Mouse (Mus musculus) hindbrain, embryonic 14.5 days (tissue): ENCODE results near the gene Ddx5. TPM values are rescaled to one million over a fixed set of nuclear protein-coding genes. Genes with fewer than 3 reads are reported as not detected.
A peak's percentile ranks its signal among the peaks of the same experiment; 100 is the strongest.

Experiments used
- ATAC-seq: fragments of 200-750 bp; cut with Nextera tagmentation; 2 replicates; pipeline ENCODE4 v1.8.0; 2017; ENCODE audit warnings: moderate number of reproducible peaks, mild to moderate bottlenecking, moderate TSS enrichment, moderate library complexity; ENCODE audit not compliant: low FRiP score
- DNase-seq: peaks from one replicate; pipeline ENCODE4 v3.0.0-alpha.2; 2015; ENCODE audit warnings: low spot score
- H3K27ac ChIP-seq: fragments of 300-500 bp; sonication (generic); 2 replicates; pipeline ENCODE4 v1.5.1; 2014; ENCODE audit warnings: mild to moderate bottlenecking, moderate library complexity
- H3K27me3 ChIP-seq: fragments of 300-500 bp; sonication (generic); 2 replicates; pipeline ENCODE4 v1.6.1; 2014; ENCODE audit warnings: mild to moderate bottlenecking, low read length, mixed read lengths; ENCODE audit not compliant: control insufficient read depth, insufficient read depth
- H3K36me3 ChIP-seq: fragments of 300-500 bp; sonication (generic); replicated peaks from 2 replicates; pipeline ENCODE4 v1.6.1; 2014; ENCODE audit not compliant: control insufficient read depth, insufficient read depth
- H3K4me1 ChIP-seq: fragments of 300-500 bp; sonication (generic); replicated peaks from 2 replicates; pipeline ENCODE4 v1.6.1; 2014; ENCODE audit warnings: antibody characterized with exemption, low read length, mixed read lengths; ENCODE audit not compliant: control insufficient read depth, insufficient read depth
- H3K4me2 ChIP-seq: fragments of 300-500 bp; sonication (generic); replicated peaks from 2 replicates; pipeline ENCODE4 v1.6.1; 2014; ENCODE audit warnings: mild to moderate bottlenecking, moderate library complexity
- H3K4me3 ChIP-seq: fragments of 300-500 bp; sonication (generic); replicated peaks from 2 replicates; pipeline ENCODE4 v1.5.1; 2014; ENCODE audit warnings: mild to moderate bottlenecking, low read length
- H3K9ac ChIP-seq: fragments of 300-500 bp; sonication (generic); 2 replicates; pipeline ENCODE4 v1.6.1; 2014
- H3K9me3 ChIP-seq: fragments of 300-500 bp; sonication (generic); 2 replicates; pipeline ENCODE4 v1.6.1; 2016; ENCODE audit warnings: low read length; ENCODE audit not compliant: control insufficient read depth
- WGBS: fragments of 180-500 bp; shearing (Covaris S2); extraction: QIAGEN DNeasy Blood & Tissue Kit; methylation state at CpG from one replicate; pipeline ENCODE4 v1.1.7; 2014; 5-methylcytosine and 5-hydroxymethylcytosine counted together
- polyA plus RNA-seq: library from polyadenylated mRNA; unstranded; fragments of >200 nt; fragmentation: Nextera tagmentation; extraction: Ambion mirVana; gene quantifications from 2 replicates; pipeline ENCODE4 v1.2.1, GENCODE M21; 2014

Ddx5 gene
- polyA plus RNA-seq, 1 experiment from 2014 or later: 417 TPM

DNA sequence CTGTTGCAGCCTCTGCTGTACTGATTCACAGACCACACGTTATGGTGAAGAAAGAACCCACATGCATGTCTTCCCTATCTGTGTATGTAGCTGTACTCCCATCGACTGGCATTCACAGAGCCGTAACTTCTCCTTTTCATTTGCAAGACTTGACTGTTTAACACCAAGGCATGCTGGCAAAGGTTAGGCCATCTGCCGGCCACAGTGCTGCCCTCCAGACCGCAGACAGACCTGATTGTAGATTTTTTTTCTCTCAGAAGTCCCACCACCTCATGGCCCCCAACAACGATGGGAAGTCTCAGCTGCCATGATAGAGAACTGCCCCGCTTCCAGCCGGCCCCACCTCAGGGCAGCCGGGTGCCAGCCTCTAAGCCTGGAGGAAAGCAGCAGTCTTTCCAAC is 30.6 kb upstream of the Ddx5 start:
- Histone ChIP-seq H3K4me2 (no peak overlapping the region), H3K4me1 (peaks cover 13% of the 10 kb centered on the region), H3K27ac (no peak overlapping the region), H3K4me3 (no peak overlapping the region), H3K9me3 (no peaks in the 10 kb centered on the region), H3K27me3 (no peaks in the 10 kb centered on the region), H3K9ac (no peak overlapping the region), H3K36me3 (peaks cover 89% of the 10 kb centered on the region)
- WGBS: 93% methylated on average over 9 of the region's 9 CpGs
- DNase-seq (no peak), ATAC-seq (no peak)

DNA sequence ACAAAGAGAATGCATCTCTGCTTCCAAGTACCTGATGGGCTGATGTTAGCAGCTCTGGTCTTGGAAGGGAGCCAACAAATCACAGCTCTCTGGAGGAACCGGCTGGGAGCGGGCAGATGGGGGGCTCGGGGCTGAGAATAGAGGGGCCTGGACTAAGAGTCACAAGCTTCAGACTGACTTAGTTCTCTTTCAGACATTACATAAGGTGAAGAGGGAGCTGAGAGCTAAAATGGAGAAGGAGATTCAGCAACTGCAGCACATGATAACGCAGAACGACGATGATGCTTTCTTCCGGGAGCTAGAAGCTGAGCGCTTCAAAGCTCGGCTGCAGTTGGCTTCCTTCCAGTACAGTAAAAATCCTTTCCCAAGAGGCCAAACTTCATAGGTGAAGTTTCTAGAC is 29.4 kb upstream of the Ddx5 start:
- peaks cover 91% of the 10 kb centered on the region for H3K36me3 ChIP-seq
- H3K27me3 ChIP-seq: no peaks in the 10 kb centered on the region
- no peak overlapping the region for H3K4me3 ChIP-seq
- H3K9me3 ChIP-seq: no peaks in the 10 kb centered on the region
- peak; percentile 76 for DNase-seq
- 0 out of 2 replicates have a peak overlapping the region, but pooled peaks have one; percentile 8 for H3K4me2 ChIP-seq
- peak overlapping the region; percentile 67 for H3K27ac ChIP-seq
- ATAC-seq: no peak
- H3K9ac ChIP-seq: peak overlapping the region; percentile 9; the same call in 1 of the 2 replicates
- peaks cover 13% of the 10 kb centered on the region for H3K4me1 ChIP-seq
- WGBS: 58% methylated on average over 9 of the region's 9 CpGs

DNA sequence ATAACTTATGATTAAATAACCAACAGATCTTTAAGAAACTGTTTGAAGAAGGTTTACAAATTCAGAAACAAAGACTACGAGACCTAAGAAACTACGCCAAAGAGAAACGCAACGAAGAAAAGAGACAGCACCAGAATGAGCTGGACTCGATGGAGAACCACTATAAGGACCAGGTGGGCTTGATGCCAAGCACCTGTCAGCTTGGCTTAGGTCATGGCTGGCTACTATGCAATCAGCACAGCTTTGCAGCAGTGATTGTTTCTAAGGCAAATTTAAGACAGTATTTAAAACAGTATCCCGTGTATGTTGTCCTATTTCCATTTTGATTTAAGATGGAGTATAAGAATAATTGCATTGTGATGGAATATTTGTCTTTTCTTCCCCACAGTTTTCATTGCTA is 28.8 kb upstream of the Ddx5 start:
- Histone ChIP-seq H3K27ac (peak overlapping the region; percentile 67), H3K4me2 (no peak overlapping the region), H3K9ac (peak overlapping the region; percentile 9; the same call in 1 of the 2 replicates), H3K4me3 (no peak overlapping the region), H3K4me1 (peaks cover 13% of the 10 kb centered on the region), H3K36me3 (peaks cover 92% of the 10 kb centered on the region), H3K9me3 (no peaks in the 10 kb centered on the region), H3K27me3 (no peaks in the 10 kb centered on the region)
- ATAC-seq: no peak
- 80% methylated on average over 6 of the region's 6 CpGs for WGBS
- peak; percentile 42 for DNase-seq

DNA sequence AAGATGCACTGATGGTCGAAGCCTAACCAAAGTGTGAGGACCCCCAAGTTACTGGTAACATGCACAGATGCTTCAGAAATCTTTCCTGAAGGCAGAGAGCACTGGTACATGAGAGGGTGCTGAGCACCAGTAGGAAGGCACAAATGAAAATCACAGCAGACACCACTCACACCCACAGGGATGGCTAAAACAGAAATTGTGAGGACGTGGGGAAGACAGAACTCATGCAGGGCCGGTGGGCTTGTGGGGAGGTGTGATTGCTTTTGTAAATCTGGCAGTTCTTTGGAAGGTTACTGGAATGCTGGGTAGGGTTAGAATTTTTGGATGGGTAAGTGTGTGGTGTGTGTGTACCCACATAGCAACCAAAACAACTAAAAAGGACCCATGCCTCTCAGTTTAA is 28.2 kb upstream of the Ddx5 start:
- peaks cover 13% of the 10 kb centered on the region for H3K4me1 ChIP-seq
- H3K4me2 ChIP-seq: no peak overlapping the region
- peak overlapping the region; percentile 67; the same call in 1 of the 2 replicates for H3K27ac ChIP-seq
- H3K4me3 ChIP-seq: no peak overlapping the region
- H3K36me3 ChIP-seq: peaks cover 90% of the 10 kb centered on the region
- WGBS: 72% methylated on average over 3 of the region's 3 CpGs
- ATAC-seq: no peak
- H3K9me3 ChIP-seq: no peaks in the 10 kb centered on the region
- H3K27me3 ChIP-seq: no peaks in the 10 kb centered on the region
- no peak overlapping the region for H3K9ac ChIP-seq
- DNase-seq: no peak

DNA sequence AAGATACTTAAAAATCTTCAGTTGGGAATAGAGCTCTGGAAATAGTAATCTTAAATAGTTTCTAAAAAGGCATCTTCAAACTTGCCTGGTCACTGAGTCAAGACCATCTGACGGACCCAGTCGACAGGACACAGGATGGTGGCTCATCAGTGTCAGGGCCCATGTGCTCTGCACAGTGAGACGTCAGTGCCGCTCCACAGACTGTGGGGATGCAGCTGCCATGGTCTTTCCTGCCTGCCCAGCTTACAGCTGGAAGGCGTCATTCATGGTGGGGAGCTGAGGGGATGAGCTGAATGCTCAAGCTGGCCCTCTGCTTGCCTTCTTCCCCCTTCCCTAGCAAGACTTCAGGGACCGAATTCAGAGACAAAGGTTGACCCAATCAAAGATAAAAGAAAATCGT is 27.3 kb upstream of the Ddx5 start:
- H3K9ac ChIP-seq: no peak overlapping the region
- no peaks in the 10 kb centered on the region for H3K27me3 ChIP-seq
- H3K27ac ChIP-seq: no peak overlapping the region
- no peak for ATAC-seq
- H3K4me2 ChIP-seq: no peak overlapping the region
- H3K9me3 ChIP-seq: no peaks in the 10 kb centered on the region
- 79% methylated on average over 7 of the region's 7 CpGs for WGBS
- H3K4me3 ChIP-seq: no peak overlapping the region
- peaks cover 94% of the 10 kb centered on the region for H3K36me3 ChIP-seq
- no peak for DNase-seq
- peaks cover 13% of the 10 kb centered on the region for H3K4me1 ChIP-seq

DNA sequence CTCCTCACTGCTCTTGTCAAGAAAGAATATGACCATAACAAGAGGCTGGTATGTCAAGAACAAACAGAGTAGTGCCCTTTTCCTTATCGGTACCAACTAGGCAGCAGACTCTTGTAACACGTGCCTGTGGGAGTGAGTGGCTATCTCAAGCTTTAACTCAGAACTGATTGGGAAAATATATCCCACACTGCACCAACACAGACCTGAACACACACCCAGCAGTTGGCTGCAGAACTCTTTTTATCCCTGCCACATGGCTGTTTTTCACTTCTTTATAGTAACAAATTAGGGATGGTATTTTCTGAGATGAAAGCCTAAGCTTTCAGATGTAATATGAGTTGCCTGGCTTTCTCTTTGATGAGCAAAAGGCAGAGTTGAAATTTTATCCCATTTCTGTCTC is 26.8 kb upstream of the Ddx5 start:
- WGBS: 94% methylated on average over 2 of the region's 2 CpGs
- ATAC-seq (no peak), DNase-seq (no peak)
- Histone ChIP-seq H3K9ac (no peak overlapping the region), H3K9me3 (no peaks in the 10 kb centered on the region), H3K4me1 (peaks cover 13% of the 10 kb centered on the region), H3K36me3 (peaks cover 97% of the 10 kb centered on the region), H3K4me3 (no peak overlapping the region), H3K27ac (no peak overlapping the region), H3K27me3 (no peaks in the 10 kb centered on the region), H3K4me2 (no peak overlapping the region)

DNA sequence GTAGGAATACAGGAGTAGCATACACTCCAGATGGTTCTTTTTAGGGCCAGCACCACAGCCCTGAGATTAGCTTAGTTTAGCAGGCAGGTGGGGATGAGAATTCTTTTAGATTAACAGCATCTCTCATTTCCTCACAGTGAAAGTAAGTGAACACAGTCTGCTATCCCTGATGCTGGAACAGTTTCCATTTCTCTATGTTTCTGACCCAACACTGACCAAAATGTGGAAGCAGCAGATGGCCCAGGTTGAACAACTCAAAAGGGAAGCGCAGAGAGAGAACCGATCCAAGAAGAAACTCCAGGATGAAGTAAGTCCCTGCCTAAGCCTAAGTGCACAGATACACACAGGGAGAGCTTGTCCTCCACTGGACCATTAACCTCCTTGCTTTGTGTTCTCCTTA is 26.3 kb upstream of the Ddx5 start:
- Histone ChIP-seq H3K9ac (no peak overlapping the region), H3K4me1 (peaks cover 13% of the 10 kb centered on the region), H3K4me2 (no peak overlapping the region), H3K36me3 (peaks cover 97% of the 10 kb centered on the region), H3K27ac (no peak overlapping the region), H3K27me3 (no peaks in the 10 kb centered on the region), H3K9me3 (no peaks in the 10 kb centered on the region), H3K4me3 (no peak overlapping the region)
- ATAC-seq (no peak), DNase-seq (no peak)
- WGBS: 95% methylated on average over 2 of the region's 2 CpGs

DNA sequence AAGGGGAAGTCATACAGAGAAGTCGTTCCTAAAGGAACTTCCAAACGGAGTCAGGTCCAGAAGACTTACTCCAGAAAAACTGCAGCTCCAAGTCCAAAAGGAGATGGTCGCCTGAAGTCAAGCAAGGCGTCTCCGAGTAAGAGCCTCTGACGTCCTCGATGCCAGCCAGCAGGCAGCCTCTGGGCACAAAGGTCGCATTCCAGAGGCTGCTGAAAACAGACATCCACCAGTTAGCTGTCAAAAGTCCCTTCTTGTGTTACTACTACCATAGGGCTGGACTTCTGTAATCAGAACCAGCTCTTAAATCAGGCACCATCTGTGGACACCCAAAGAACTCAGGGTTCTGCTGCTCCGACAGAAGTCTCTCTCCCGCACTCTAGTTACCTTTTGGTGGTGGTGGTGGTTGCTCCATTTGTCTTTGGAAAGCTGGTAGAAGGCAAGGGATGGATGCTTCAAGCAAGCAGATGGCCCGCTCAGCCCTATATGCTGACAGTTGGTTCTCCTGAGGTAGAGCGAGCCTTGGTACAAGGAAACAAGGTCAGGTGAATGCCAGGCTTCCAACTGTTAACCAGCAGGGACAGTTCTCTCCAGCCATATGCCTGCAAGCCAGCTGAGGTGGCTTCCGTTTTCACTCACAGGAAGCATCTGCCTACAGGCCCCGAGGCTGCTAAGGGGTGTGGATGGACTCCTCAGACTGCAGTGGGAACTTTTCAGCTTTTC is 25.8 kb upstream of the Ddx5 start:
- no peaks in the 10 kb centered on the region for H3K9me3 ChIP-seq
- peaks cover 13% of the 10 kb centered on the region for H3K4me1 ChIP-seq
- no peak for ATAC-seq
- no peak overlapping the region for H3K4me3 ChIP-seq
- no peaks in the 10 kb centered on the region for H3K27me3 ChIP-seq
- no peak overlapping the region for H3K9ac ChIP-seq
- 79% methylated on average over 14 of the region's 14 CpGs for WGBS
- no peak overlapping the region for H3K4me2 ChIP-seq
- DNase-seq: no peak
- H3K27ac ChIP-seq: no peak overlapping the region
- H3K36me3 ChIP-seq: peaks cover 96% of the 10 kb centered on the region

DNA sequence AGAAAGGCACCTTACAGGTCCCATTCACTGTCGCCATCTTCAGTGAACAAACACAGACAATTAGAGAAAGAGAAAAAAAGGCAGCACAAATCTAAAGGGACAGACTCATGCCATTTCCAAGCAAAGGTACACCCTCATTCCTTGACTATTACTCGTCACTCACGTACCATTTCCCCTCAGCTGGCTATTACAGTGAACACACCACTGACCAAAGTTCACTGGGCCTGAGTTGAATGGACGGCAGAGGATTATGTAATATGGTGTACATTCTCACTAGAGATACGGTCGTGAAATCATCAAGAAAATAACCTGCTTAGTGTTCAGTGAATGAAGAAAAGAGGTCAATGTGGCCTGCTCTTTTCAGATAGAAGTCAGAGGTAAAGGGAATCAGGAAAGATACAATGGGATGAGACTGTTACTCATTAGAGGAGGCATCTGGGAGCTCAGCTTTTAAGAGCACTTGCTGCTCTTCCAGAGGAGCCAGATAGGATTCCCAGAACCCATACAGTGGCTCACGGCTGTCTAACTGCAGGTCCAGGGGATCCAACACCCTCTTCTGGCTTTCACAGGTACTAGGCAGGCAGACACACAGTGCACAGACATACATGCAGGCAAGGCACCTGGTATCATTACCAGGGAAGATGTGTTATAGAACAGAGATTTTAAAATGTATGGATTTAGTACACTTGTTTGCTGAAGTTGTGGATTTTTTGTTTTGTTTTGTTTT is 23.6 kb upstream of the Ddx5 start:
- H3K9ac ChIP-seq: no peak overlapping the region
- peaks cover 3% of the 10 kb centered on the region; the same call in 1 of the 2 replicates for H3K4me1 ChIP-seq
- H3K27ac ChIP-seq: no peak overlapping the region
- DNase-seq (no peak), ATAC-seq (no peak)
- WGBS: 94% methylated on average over 7 of the region's 7 CpGs
- no peak overlapping the region for H3K4me3 ChIP-seq
- H3K9me3 ChIP-seq: no peaks in the 10 kb centered on the region
- peaks cover 86% of the 10 kb centered on the region for H3K36me3 ChIP-seq
- no peaks in the 10 kb centered on the region for H3K27me3 ChIP-seq
- H3K4me2 ChIP-seq: no peak overlapping the region
